Mouse (Mus musculus) adrenal gland, postnatal 0 days (tissue): ENCODE results near the gene Mpst. TPM values are rescaled to one million over a fixed set of nuclear protein-coding genes. Genes with fewer than 3 reads are reported as not detected.

Source experiments
- polyA plus RNA-seq: library from polyadenylated mRNA; unstranded; fragments of >200 nt; fragmentation: Nextera tagmentation; extraction: Ambion mirVana; gene quantifications from 2 replicates; pipeline ENCODE4 v1.2.1, GENCODE M21; 2015

Mpst gene
- 2.3 and 3.6 TPM in 2 replicates for polyA plus RNA-seq

GRCm38 (mm10) chr15:78406293-78406934 is at the start of gene Mpst:
Mpst (plus strand) TSS chr15:78406416.

GRCm38 (mm10) chr15:78395478-78395962 is 10.7 kb upstream of the Mpst start, which contains the start of gene Tex33:
Tex33 (minus strand) TSS chr15:78395912.

GRCm38 (mm10) chr15:78405517-78406211 is 552 bp upstream of the Mpst start, which contains the start of gene Tst:
Tst (minus strand) TSS chr15:78405907.

GRCm38 (mm10) chr15:78428391-78429138 is 22.3 kb downstream of the Mpst start, which contains the start of gene Kctd17:
Kctd17 (plus strand) TSS chr15:78428564.

Other genes starting within 250 kb of the Mpst start
- 64.8 and 69.7 TPM in 2 replicates for gene Ift27, start 232.3 kb upstream of the Mpst start, polyA plus RNA-seq
- 0.70 and 0.74 TPM in 2 replicates for gene Pvalb, start 200.0 kb upstream of the Mpst start, polyA plus RNA-seq
- gene Ncf4, start 161.6 kb upstream of the Mpst start, polyA plus RNA-seq: 7.5 and 8.9 TPM in 2 replicates
- 0.50 and 0.59 TPM in 2 replicates for gene Csf2rb2, start 100.7 kb upstream of the Mpst start, polyA plus RNA-seq
- gene Csf2rb, start 80.7 kb upstream of the Mpst start, polyA plus RNA-seq: 2.4 and 2.5 TPM in 2 replicates
- gene Tex33, start 10.5 kb upstream of the Mpst start, polyA plus RNA-seq: not detected in 2 replicates
- gene Tst, start 509 bp upstream of the Mpst start, polyA plus RNA-seq: 131 and 250 TPM in 2 replicates
- gene Kctd17, start 22.1 kb downstream of the Mpst start, polyA plus RNA-seq: 42.4 and 48.4 TPM in 2 replicates
- gene Tmprss6, start 62.2 kb downstream of the Mpst start, polyA plus RNA-seq: 2.8 and 3.1 TPM in 2 replicates
- gene Il2rb, start 88.9 kb downstream of the Mpst start, polyA plus RNA-seq: 0.47 and 1.1 TPM in 2 replicates
- 35.7 and 62.6 TPM in 2 replicates for gene C1qtnf6, start 125.0 kb downstream of the Mpst start, polyA plus RNA-seq
- 0.14 and 0.32 TPM in 2 replicates for gene Sstr3, start 138.3 kb downstream of the Mpst start, polyA plus RNA-seq
- 15.9 and 17.9 TPM in 2 replicates for gene Rac2, start 166.4 kb downstream of the Mpst start, polyA plus RNA-seq
- 7.9 and 8.0 TPM in 2 replicates for gene Cyth4, start 190.6 kb downstream of the Mpst start, polyA plus RNA-seq